Mouse (Mus musculus) monocyte, adult 59 days (primary cell): ENCODE measurements around the gene Hnrnpab. TPM values are rescaled to one million over a fixed set of nuclear protein-coding genes. Genes with fewer than 3 reads are reported as not detected.

ENCODE experiments used
- total RNA-seq, 2 experiments: library from RNA; stranded (reverse); gene quantifications; one replicate each; pipeline ENCODE4 v1.2.4; 2023

Hnrnpab gene
- total RNA-seq, result 100 to 1,000 TPM; 164 to 189 TPM

DNA sequence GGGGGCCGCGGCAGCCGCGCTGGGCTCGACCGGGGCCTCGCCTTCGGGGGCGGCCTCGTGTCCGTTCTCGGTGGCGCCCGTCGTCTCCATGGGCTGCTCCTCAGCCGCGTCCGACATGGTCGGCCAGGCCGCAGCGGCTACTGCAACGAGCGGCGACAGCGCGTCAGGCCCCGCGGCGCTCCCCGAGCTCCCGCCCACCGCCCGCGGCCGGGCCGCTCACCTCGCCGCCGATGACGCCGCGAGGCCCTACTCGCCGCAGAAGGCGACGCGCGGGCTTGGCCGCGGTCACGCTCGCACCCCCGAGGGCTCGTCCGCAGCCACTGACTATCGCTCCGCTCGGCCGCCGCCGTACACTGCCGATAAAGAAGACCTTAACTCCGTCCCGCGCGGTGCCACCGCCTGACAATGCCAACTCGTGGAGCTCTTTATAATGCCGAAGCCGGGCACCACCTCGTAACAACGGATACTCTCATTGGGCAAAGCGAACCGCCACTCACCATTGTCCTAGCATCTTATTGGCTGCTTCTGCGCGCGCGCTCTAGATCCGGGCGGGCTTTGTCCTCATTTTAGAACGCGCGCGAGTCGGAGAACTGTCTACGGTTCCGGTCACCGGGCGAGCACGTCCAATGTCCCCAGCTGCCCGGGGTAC lies at the start of gene Hnrnpab:
Hnrnpab (minus strand) TSS at position 401 of the 649 bp plus-strand sequence.

DNA sequence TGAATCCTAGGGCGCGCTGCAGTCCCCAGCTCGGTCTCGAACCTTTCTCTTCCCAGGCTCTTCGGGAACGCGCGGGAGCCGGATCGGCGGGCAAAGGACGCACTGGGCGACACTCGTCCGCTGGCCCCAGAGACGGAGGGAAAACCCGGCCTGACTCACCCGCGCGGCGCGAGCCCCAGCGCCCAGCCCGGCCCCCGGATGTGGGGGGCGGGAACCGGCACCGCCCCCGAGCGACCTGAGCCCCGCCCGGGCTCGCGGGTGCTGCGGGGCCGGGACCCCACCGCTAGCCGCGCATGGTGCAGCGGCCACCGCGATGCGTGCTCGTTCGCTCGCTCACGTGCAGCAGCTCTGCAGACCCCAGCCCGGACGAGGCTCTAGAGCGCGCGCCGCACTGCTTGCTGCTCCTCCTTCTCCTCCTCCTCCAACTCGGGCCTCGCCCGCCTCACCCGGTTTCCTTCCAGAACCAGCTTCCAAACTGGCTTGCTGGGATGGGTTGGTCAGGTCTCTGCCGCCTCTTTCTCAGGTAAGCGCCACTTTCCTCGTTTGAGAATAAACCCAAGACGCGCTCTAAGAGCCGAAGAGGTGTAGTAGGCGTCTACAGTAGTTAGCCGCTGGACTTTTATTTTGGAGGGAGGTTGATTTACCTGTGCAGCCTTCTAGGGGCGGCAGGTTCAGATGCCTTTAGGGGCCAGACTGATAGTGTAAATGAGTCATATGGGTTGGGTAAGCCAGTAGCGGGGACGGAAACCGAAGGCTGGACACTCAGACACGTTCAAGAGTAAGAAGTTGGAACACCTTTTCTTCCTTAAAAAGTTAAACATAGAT lies 44.3 kb upstream of the Hnrnpab start, which contains the start of the genes N4bp3 and D930048N14Rik:
N4bp3 (minus strand) TSS at position 152 of the 825 bp plus-strand sequence.
D930048N14Rik (plus strand) TSS at position 264 of the 825 bp plus-strand sequence.

DNA sequence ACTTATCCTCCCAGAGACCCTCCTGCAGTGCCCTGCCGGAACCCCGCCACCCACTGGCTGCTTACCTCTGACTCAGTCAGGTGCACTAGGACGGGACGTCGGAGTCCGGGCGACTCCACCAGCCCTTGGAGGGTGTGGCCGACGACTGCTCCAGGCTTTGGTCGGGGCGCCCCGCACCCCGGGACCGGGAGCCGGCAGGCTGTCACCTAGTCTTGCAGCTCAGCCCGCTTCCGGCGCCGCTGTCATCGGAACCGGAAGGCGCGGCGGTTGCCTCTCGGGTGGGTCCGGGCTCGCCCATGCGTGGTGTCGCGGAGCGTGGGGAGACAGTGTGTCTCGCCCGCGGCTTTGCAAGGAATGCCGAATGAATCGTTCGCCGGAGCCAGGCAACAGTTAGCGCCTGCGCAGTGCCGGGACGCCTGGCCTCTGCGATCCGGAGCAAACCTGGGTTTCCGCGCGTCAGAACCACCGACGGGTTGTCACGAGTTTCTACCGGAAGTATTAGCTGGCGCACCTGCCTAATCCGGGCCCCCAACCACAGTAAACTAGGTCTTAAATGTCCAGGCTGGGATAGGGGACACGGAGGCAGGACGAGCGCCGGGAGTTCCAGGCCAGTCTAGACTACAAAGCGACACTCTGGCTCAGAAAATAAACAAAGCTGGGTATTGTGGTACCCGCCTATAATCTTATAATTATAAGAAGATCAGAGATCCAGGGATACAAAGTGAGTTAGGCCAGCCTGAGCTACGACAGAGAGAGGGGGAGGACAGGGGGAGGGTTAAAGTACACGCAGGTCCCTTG lies 29.1 kb upstream of the Hnrnpab start, which contains the start of gene Rmnd5b:
Rmnd5b (minus strand) TSS at position 372 of the 798 bp plus-strand sequence.

DNA sequence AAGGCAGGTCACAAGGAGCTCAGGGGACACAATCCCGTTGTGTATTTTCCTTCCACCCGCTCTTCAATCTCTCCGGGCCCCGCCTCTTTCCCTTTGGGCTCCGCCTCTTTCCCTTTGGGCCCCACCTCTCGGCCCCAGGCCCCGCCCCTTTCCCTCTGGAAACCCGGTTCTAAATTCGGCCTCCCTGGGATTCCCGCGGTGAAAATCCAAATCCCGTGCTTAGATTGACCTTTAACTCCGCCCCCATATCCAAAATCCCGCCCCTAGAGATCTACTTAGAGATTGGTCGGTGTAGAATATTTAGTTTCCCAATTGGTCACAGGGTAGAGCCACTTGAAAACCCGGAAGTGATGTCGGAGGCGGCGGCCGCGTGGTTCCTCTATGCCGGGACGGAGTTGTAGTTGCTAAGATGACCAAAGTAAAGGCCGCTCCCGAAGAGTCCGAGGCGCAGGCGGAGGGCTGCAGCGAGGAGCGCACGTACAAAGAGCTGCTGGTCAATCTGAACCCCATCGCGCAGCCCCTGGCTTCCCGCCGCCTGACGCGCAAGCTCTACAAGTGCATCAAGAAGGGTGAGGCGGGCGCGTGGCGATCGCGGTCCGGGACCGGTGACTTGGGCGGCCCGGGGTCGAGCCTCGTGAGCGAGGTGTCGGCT lies 12.9 kb upstream of the Hnrnpab start, which contains the start of gene Nhp2:
Nhp2 (plus strand) TSS at position 327 of the 652 bp plus-strand sequence.

DNA sequence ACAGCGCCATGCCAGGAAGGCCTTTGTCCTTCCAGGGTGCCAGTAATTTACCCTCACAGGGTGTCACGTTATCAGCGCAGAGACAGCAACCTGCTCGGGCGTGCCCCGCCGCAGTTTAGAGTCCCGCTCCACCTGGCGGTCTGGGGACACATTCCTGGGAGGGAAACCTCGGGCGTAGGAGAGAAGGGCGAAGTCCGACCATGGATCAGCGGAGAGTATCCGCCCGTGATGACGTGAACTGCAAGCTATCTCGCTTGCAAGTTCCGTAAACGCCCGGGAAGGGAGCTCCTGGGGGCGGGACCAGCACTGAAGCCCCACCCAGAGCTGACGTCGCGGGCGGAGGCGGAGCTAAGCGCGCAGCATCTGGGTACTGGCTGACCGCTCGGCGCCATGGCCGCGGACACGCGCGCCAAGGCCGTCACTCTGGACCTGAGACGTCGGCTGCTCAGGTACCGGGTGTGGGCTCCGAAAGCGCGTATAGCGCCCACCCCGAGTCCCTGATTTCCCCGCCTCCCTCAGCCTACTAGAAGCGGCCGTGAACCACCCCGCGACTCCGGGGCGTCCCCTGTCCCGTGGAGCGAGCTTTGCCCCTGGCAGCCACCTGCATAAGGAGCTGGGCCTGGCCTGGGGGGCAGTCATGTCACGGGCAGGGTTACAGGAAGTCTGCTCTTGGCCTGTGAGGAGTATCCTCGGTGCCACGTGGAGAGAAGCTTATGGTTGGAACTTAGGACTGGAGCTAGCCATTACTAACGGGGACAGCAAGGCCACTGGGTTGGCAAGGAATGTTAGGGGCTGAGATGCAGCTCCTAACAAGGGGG lies 22.0 kb downstream of the Hnrnpab start, which contains the start of gene Phykpl:
Phykpl (plus strand) TSS at position 327 of the 818 bp plus-strand sequence.

Other genes with a start within 250 kb of the Hnrnpab start
- gene Phykpl, start 22.1 kb downstream of the Hnrnpab start, total RNA-seq, result 10 to 100 TPM; 11.0 to 12.1 TPM
- gene Nhp2, start 12.9 kb upstream of the Hnrnpab start, total RNA-seq, result 10 to 100 TPM; 39.3 to 46.1 TPM
- 10 to 100 TPM; 26.9 to 32.7 TPM for gene Rmnd5b, start 29.0 kb upstream of the Hnrnpab start, total RNA-seq
- 1 to 10 TPM; 1.6 to 5.1 TPM for gene N4bp3, start 44.0 kb upstream of the Hnrnpab start, total RNA-seq
- under 1 TPM in 1 of 2 experiments, not detected in 1; 0.18 TPM for gene D930048N14Rik, start 44.1 kb upstream of the Hnrnpab start, total RNA-seq
- 10 to 100 TPM in 1 of 2 experiments, 1 to 10 TPM in 1; 6.4 to 10.2 TPM for gene 0610009B22Rik, start 82.0 kb upstream of the Hnrnpab start, total RNA-seq
- gene Sec24a, start 156.8 kb upstream of the Hnrnpab start, total RNA-seq, result 10 to 100 TPM; 38.5 to 43.5 TPM
- gene Sar1b, start 156.8 kb upstream of the Hnrnpab start, total RNA-seq, result 10 to 100 TPM; 35.4 to 38.7 TPM